Mouse (Mus musculus): ENCODE data around the gene Rab31.
"Not testable (repeated sequence)": the region's sequence is repeated elsewhere in the genome, so short reads cannot be mapped to it uniquely, and the experiment has no call there.

The Rab31 gene

GRCm38 (mm10) chr17:65642578-65642991 is 130.0 kb downstream of the Rab31 start:
- ATAC-seq (ENCODE audit: insufficient number of reproducible peaks, low FRiP score, low TSS enrichment), result no peak

- ATAC-seq (ENCODE audit: insufficient number of reproducible peaks, low FRiP score, low TSS enrichment), result no peak
Observed at GRCm38 (mm10) chr17:65641734-65642218, 130.8 kb downstream of the Rab31 start, which contains the start of gene Txndc2. Txndc2 (minus strand) TSS chr17:65642168.

GRCm38 (mm10) chr17:65639144-65639543 is 133.4 kb downstream of the Rab31 start:
- no peak for ATAC-seq (ENCODE audit: insufficient number of reproducible peaks, low FRiP score, low TSS enrichment)

- ATAC-seq (ENCODE audit: insufficient number of reproducible peaks, low FRiP score, low TSS enrichment), result no peak
Observed at GRCm38 (mm10) chr17:65635715-65636360, 136.7 kb downstream of the Rab31 start.

- ATAC-seq (ENCODE audit: insufficient number of reproducible peaks, low FRiP score, low TSS enrichment), result no peak
Observed at GRCm38 (mm10) chr17:65629943-65630342, 142.6 kb downstream of the Rab31 start.

- ATAC-seq (ENCODE audit: insufficient number of reproducible peaks, low FRiP score, low TSS enrichment), result not testable (repeated sequence)
Observed at GRCm38 (mm10) chr17:65628823-65629532, 143.6 kb downstream of the Rab31 start.

GRCm38 (mm10) chr17:65626301-65626700 is 146.3 kb downstream of the Rab31 start:
- ATAC-seq (ENCODE audit: insufficient number of reproducible peaks, low FRiP score, low TSS enrichment), result no peak

GRCm38 (mm10) chr17:65625563-65625962 is 147.0 kb downstream of the Rab31 start:
- no peak for ATAC-seq (ENCODE audit: insufficient number of reproducible peaks, low FRiP score, low TSS enrichment)

GRCm38 (mm10) chr17:65623130-65623529 is 149.4 kb downstream of the Rab31 start:
- ATAC-seq (ENCODE audit: insufficient number of reproducible peaks, low FRiP score, low TSS enrichment), result no peak

GRCm38 (mm10) chr17:65618431-65618830 is 154.1 kb downstream of the Rab31 start:
- ATAC-seq (ENCODE audit: insufficient number of reproducible peaks, low FRiP score, low TSS enrichment), result no peak

- ATAC-seq (ENCODE audit: insufficient number of reproducible peaks, low FRiP score, low TSS enrichment), result no peak
Observed at GRCm38 (mm10) chr17:65615678-65616077, 156.9 kb downstream of the Rab31 start.

GRCm38 (mm10) chr17:65614431-65614830 is 158.1 kb downstream of the Rab31 start:
- ATAC-seq (ENCODE audit: insufficient number of reproducible peaks, low FRiP score, low TSS enrichment), result no peak

- ATAC-seq (ENCODE audit: insufficient number of reproducible peaks, low FRiP score, low TSS enrichment), result peak; percentile 89
Observed at GRCm38 (mm10) chr17:65613463-65614412, 158.8 kb downstream of the Rab31 start, which contains the start of gene Vapa. Vapa (minus strand) TSS chr17:65613555.

- no peak; the same call in 1 of the 2 replicates for ATAC-seq (ENCODE audit: insufficient number of reproducible peaks, low FRiP score, low TSS enrichment)
Observed at GRCm38 (mm10) chr17:65613142-65613462, 159.4 kb downstream of the Rab31 start.

GRCm38 (mm10) chr17:65612391-65613141 is 160.0 kb downstream of the Rab31 start:
- ATAC-seq (ENCODE audit: insufficient number of reproducible peaks, low FRiP score, low TSS enrichment), result peak; percentile 28

GRCm38 (mm10) chr17:65611721-65612120 is 160.8 kb downstream of the Rab31 start:
- no peak for ATAC-seq (ENCODE audit: insufficient number of reproducible peaks, low FRiP score, low TSS enrichment)

GRCm38 (mm10) chr17:65608743-65609142 is 163.8 kb downstream of the Rab31 start:
- no peak for ATAC-seq (ENCODE audit: insufficient number of reproducible peaks, low FRiP score, low TSS enrichment)

- ATAC-seq (ENCODE audit: insufficient number of reproducible peaks, low FRiP score, low TSS enrichment), result no peak
Observed at GRCm38 (mm10) chr17:65608312-65608687, 164.3 kb downstream of the Rab31 start.

- no peak for ATAC-seq (ENCODE audit: insufficient number of reproducible peaks, low FRiP score, low TSS enrichment)
Observed at GRCm38 (mm10) chr17:65607574-65608311, 164.8 kb downstream of the Rab31 start.

All from cerebellum, adult (tissue).